Mouse (Mus musculus): ENCODE data around the gene Dnah1. TPM values are rescaled to one million over a fixed set of nuclear protein-coding genes. Genes with fewer than 3 reads are reported as not detected.

Dnah1 gene
- polyA plus RNA-seq, 1 experiment from 2014 or later, result 5.3 TPM

Other genes starting within 250 kb of the Dnah1 start
- gene Smim4, start 194.9 kb downstream of the Dnah1 start, polyA plus RNA-seq (2015; fragmentation: Nextera tagmentation; extraction: Ambion mirVana), result 75.8 and 78.8 TPM in 2 replicates
- gene Nt5dc2, start 192.8 kb downstream of the Dnah1 start, polyA plus RNA-seq (2015; fragmentation: Nextera tagmentation; extraction: Ambion mirVana), result 280 and 317 TPM in 2 replicates
- 19.8 and 23.2 TPM in 2 replicates for gene Stab1, start 155.3 kb downstream of the Dnah1 start, polyA plus RNA-seq (2015; fragmentation: Nextera tagmentation; extraction: Ambion mirVana)
- 1.1 and 1.9 TPM in 2 replicates for gene Tnnc1, start 115.6 kb downstream of the Dnah1 start, polyA plus RNA-seq (2015; fragmentation: Nextera tagmentation; extraction: Ambion mirVana)
- 354 and 385 TPM in 2 replicates for gene Nisch, start 107.0 kb downstream of the Dnah1 start, polyA plus RNA-seq (2015; fragmentation: Nextera tagmentation; extraction: Ambion mirVana)
- gene Sema3g, start 106.0 kb downstream of the Dnah1 start, polyA plus RNA-seq (2015; fragmentation: Nextera tagmentation; extraction: Ambion mirVana), result 0.76 and 0.83 TPM in 2 replicates
- gene Phf7, start 72.6 kb downstream of the Dnah1 start, polyA plus RNA-seq (2015; fragmentation: Nextera tagmentation; extraction: Ambion mirVana), result 12.7 and 13.2 TPM in 2 replicates
- 127 and 133 TPM in 2 replicates for gene Bap1, start 72.4 kb downstream of the Dnah1 start, polyA plus RNA-seq (2015; fragmentation: Nextera tagmentation; extraction: Ambion mirVana)
- gene Capn7, start 12.7 kb upstream of the Dnah1 start, polyA plus RNA-seq (2015; fragmentation: Nextera tagmentation; extraction: Ambion mirVana), result 66.3 and 69.7 TPM in 2 replicates
- gene Sh3bp5, start 112.2 kb upstream of the Dnah1 start, polyA plus RNA-seq (2015; fragmentation: Nextera tagmentation; extraction: Ambion mirVana), result 111 and 116 TPM in 2 replicates
- gene Eaf1, start 170.5 kb upstream of the Dnah1 start, polyA plus RNA-seq (2015; fragmentation: Nextera tagmentation; extraction: Ambion mirVana), result 11.6 and 12.2 TPM in 2 replicates
- gene Mettl6, start 171.1 kb upstream of the Dnah1 start, polyA plus RNA-seq (2015; fragmentation: Nextera tagmentation; extraction: Ambion mirVana), result 55.3 and 67.1 TPM in 2 replicates